Mouse (Mus musculus): ENCODE results near the gene 2310007B03Rik.

The 2310007B03Rik gene

DNA sequence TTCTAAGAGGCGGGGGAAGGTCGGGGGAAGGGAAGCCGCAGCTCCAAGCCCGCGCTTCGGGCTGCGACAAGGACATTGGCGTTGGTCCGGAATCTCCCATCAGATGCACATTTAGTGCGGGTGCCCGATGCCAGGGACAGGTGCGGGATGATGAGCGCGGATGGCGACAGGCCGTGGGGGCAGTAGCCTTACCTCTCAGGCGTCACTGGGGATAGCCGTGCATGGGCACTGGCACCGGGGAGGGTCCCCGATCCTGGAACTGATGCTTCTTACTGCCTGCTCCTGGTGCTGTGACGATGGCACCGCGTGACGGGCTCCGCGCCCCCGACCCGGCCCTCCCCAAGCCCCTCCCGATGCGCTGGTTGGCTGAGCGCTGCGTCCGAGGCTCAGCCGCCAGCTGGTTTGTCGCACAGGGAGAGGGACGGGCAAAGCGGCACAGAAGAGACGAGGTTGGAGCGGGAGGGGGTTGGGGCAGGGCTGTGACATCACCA is 59.1 kb downstream of the 2310007B03Rik start, which contains the start of gene Kif1a:
Gene Kif1a (minus strand): TSS at position 381 of the 491 bp plus-strand sequence.
- no peak for DNase-seq (ENCODE audit: low spot score in 2 of 2)
